Mouse (Mus musculus): ENCODE measurements at regions not wholly inside any gene's neighbourhood (a gene's known extent, or its start where the extent isn't known, plus 50 kb on each side); places are given as distances from the start of the nearest gene placed in this dataset.

GRCm38 (mm10) chr2:178959603-178960002 is 482.6 kb upstream of the Cdh4 start:
- H3K4me3 ChIP-seq (replicated peaks; ENCODE audit: insufficient read depth, low read depth, low read length), result no peak overlapping the region
- no peak overlapping the region for H3K27ac ChIP-seq (ENCODE audit: insufficient read depth, low read length)
- TF ChIP-seq CTCF (IDR thresholded peaks at IDR 0.05; ENCODE audit: borderline replicate concordance, insufficient read depth, low read depth, low read length) (no peak), POLR2A (IDR thresholded peaks at IDR 0.05; ENCODE audit: borderline replicate concordance, insufficient read depth, low read length) (no peak)
- no peaks in the 10 kb centered on the region for H3K27me3 ChIP-seq (ENCODE audit: control insufficient read depth, insufficient read depth, low read length)
- DNase-seq, result no peak
- WGBS, result 79% methylated on average over 6 of the region's 6 CpGs
- H3K4me1 ChIP-seq (ENCODE audit: control insufficient read depth, insufficient read depth, low read length), result no peaks in the 10 kb centered on the region

GRCm38 (mm10) chr2:178967584-178968365 is 474.5 kb upstream of the Cdh4 start:
- TF ChIP-seq POLR2A (IDR thresholded peaks at IDR 0.05; ENCODE audit: borderline replicate concordance, insufficient read depth, low read length) (no peak), CTCF (IDR thresholded peaks at IDR 0.05; ENCODE audit: borderline replicate concordance, insufficient read depth, low read depth, low read length) (no peak)
- Histone ChIP-seq H3K27ac (ENCODE audit: insufficient read depth, low read length) (no peak overlapping the region), H3K4me3 (replicated peaks; ENCODE audit: insufficient read depth, low read depth, low read length) (no peak overlapping the region), H3K4me1 (ENCODE audit: control insufficient read depth, insufficient read depth, low read length) (no peaks in the 10 kb centered on the region; the same call in 1 of the 2 replicates), H3K27me3 (ENCODE audit: control insufficient read depth, insufficient read depth, low read length) (no peaks in the 10 kb centered on the region)
- no peak for DNase-seq
- WGBS, result 56% methylated on average over 11 of the region's 11 CpGs

- Histone ChIP-seq H3K4me1 (ENCODE audit: control insufficient read depth, insufficient read depth, low read length) (no peaks in the 10 kb centered on the region; the same call in 1 of the 2 replicates), H3K27me3 (ENCODE audit: control insufficient read depth, insufficient read depth, low read length) (no peaks in the 10 kb centered on the region), H3K27ac (ENCODE audit: insufficient read depth, low read length) (no peak overlapping the region), H3K4me3 (replicated peaks; ENCODE audit: insufficient read depth, low read depth, low read length) (no peak overlapping the region)
- 34% methylated on average over 10 of the region's 10 CpGs for WGBS
- TF ChIP-seq POLR2A (IDR thresholded peaks at IDR 0.05; ENCODE audit: borderline replicate concordance, insufficient read depth, low read length) (no peak), CTCF (IDR thresholded peaks at IDR 0.05; ENCODE audit: borderline replicate concordance, insufficient read depth, low read depth, low read length) (no peak)
- DNase-seq, result no peak
Measured at GRCm38 (mm10) chr2:178969732-178970131, 472.5 kb upstream of the Cdh4 start.

- 95% methylated on average over 4 of the region's 4 CpGs for WGBS
- TF ChIP-seq POLR2A (IDR thresholded peaks at IDR 0.05; ENCODE audit: borderline replicate concordance, insufficient read depth, low read length) (no peak), CTCF (IDR thresholded peaks at IDR 0.05; ENCODE audit: borderline replicate concordance, insufficient read depth, low read depth, low read length) (no peak)
- no peak overlapping the region for H3K4me3 ChIP-seq (replicated peaks; ENCODE audit: insufficient read depth, low read depth, low read length)
- DNase-seq, result no peak
- no peaks in the 10 kb centered on the region for H3K4me1 ChIP-seq (ENCODE audit: control insufficient read depth, insufficient read depth, low read length)
- H3K27ac ChIP-seq (ENCODE audit: insufficient read depth, low read length), result no peak overlapping the region
- H3K27me3 ChIP-seq (ENCODE audit: control insufficient read depth, insufficient read depth, low read length), result no peaks in the 10 kb centered on the region
Measured at GRCm38 (mm10) chr2:178975366-178975765, 466.9 kb upstream of the Cdh4 start.

- no peak overlapping the region for H3K4me3 ChIP-seq (replicated peaks; ENCODE audit: insufficient read depth, low read depth, low read length)
- no peak for DNase-seq
- no peak overlapping the region for H3K27ac ChIP-seq (ENCODE audit: insufficient read depth, low read length)
- TF ChIP-seq POLR2A (IDR thresholded peaks at IDR 0.05; ENCODE audit: borderline replicate concordance, insufficient read depth, low read length) (no peak), CTCF (IDR thresholded peaks at IDR 0.05; ENCODE audit: borderline replicate concordance, insufficient read depth, low read depth, low read length) (no peak)
- H3K27me3 ChIP-seq (ENCODE audit: control insufficient read depth, insufficient read depth, low read length), result no peaks in the 10 kb centered on the region
- 54% methylated on average over 6 of the region's 6 CpGs for WGBS
- no peaks in the 10 kb centered on the region for H3K4me1 ChIP-seq (ENCODE audit: control insufficient read depth, insufficient read depth, low read length)
Measured at GRCm38 (mm10) chr2:178976046-178976445, 466.2 kb upstream of the Cdh4 start.

GRCm38 (mm10) chr2:178976495-178976894 is 465.7 kb upstream of the Cdh4 start:
- WGBS, result 78% methylated on average over 3 of the region's 3 CpGs
- Histone ChIP-seq H3K4me3 (replicated peaks; ENCODE audit: insufficient read depth, low read depth, low read length) (no peak overlapping the region), H3K4me1 (ENCODE audit: control insufficient read depth, insufficient read depth, low read length) (no peaks in the 10 kb centered on the region), H3K27me3 (ENCODE audit: control insufficient read depth, insufficient read depth, low read length) (no peaks in the 10 kb centered on the region), H3K27ac (ENCODE audit: insufficient read depth, low read length) (no peak overlapping the region)
- DNase-seq, result no peak
- no peak for TF ChIP-seq CTCF (IDR thresholded peaks at IDR 0.05; ENCODE audit: borderline replicate concordance, insufficient read depth, low read depth, low read length)
- no peak for TF ChIP-seq POLR2A (IDR thresholded peaks at IDR 0.05; ENCODE audit: borderline replicate concordance, insufficient read depth, low read length)

GRCm38 (mm10) chr2:178979451-178979850 is 462.8 kb upstream of the Cdh4 start:
- no peak for TF ChIP-seq POLR2A (IDR thresholded peaks at IDR 0.05; ENCODE audit: borderline replicate concordance, insufficient read depth, low read length)
- no peak for TF ChIP-seq CTCF (IDR thresholded peaks at IDR 0.05; ENCODE audit: borderline replicate concordance, insufficient read depth, low read depth, low read length)
- H3K4me3 ChIP-seq (replicated peaks; ENCODE audit: insufficient read depth, low read depth, low read length), result no peak overlapping the region
- H3K27ac ChIP-seq (ENCODE audit: insufficient read depth, low read length), result no peak overlapping the region
- no peak for DNase-seq
- H3K27me3 ChIP-seq (ENCODE audit: control insufficient read depth, insufficient read depth, low read length), result no peaks in the 10 kb centered on the region
- 91% methylated on average over 9 of the region's 9 CpGs for WGBS
- no peaks in the 10 kb centered on the region for H3K4me1 ChIP-seq (ENCODE audit: control insufficient read depth, insufficient read depth, low read length)
